Mouse (Mus musculus): ENCODE results near the gene Kcnj16.

- TF ChIP-seq CTCF (IDR thresholded peaks at IDR 0.05; ENCODE audit: low read depth) (no peak), EP300 (IDR thresholded peaks at IDR 0.05; ENCODE audit: low read depth) (no peak)
Observed at GRCm38 (mm10) chr11:110967762-110968135, at the start of gene Kcnj16.

All from heart, postnatal 0 days (tissue).